Mouse (Mus musculus) embryonic facial prominence, embryonic 12.5 days (tissue): ENCODE results near the gene Patj. TPM values are rescaled to one million over a fixed set of nuclear protein-coding genes. Genes with fewer than 3 reads are reported as not detected.
A peak's percentile ranks its signal among the peaks of the same experiment; 100 is the strongest.
"Not testable (repeated sequence)": the region's sequence is repeated elsewhere in the genome, so short reads cannot be mapped to it uniquely, and the experiment has no call there.

ENCODE experiments used
- ATAC-seq: fragments of 200-750 bp; cut with Nextera tagmentation; 2 replicates; pipeline ENCODE4 v1.8.0; 2017; ENCODE audit not compliant: insufficient number of reproducible peaks, insufficient read depth, low FRiP score, low TSS enrichment
- H3K27ac ChIP-seq: fragments of 300-500 bp; sonication (generic); 2 replicates; pipeline ENCODE4 v1.5.1; 2016; ENCODE audit warnings: mild to moderate bottlenecking
- H3K27me3 ChIP-seq: fragments of 300-500 bp; sonication (generic); 2 replicates; pipeline ENCODE4 v1.6.1; 2016; ENCODE audit warnings: mild to moderate bottlenecking, moderate library complexity
- H3K36me3 ChIP-seq: fragments of 300-500 bp; sonication (generic); 2 replicates; pipeline ENCODE4 v1.6.1; 2016; ENCODE audit warnings: mild to moderate bottlenecking
- H3K4me1 ChIP-seq: fragments of 300-500 bp; sonication (generic); 2 replicates; pipeline ENCODE4 v1.6.1; 2016
- H3K4me2 ChIP-seq: fragments of 300-500 bp; sonication (generic); replicated peaks from 2 replicates; pipeline ENCODE4 v1.6.1; 2016; ENCODE audit warnings: mild to moderate bottlenecking, moderate library complexity
- H3K4me3 ChIP-seq: fragments of 300-500 bp; sonication (generic); 2 replicates; pipeline ENCODE4 v1.5.1; 2016; ENCODE audit warnings: mild to moderate bottlenecking
- H3K9ac ChIP-seq: fragments of 300-500 bp; sonication (generic); 2 replicates; pipeline ENCODE4 v1.6.1; 2016; ENCODE audit warnings: mild to moderate bottlenecking, moderate library complexity
- H3K9me3 ChIP-seq: fragments of 300-500 bp; sonication (generic); 2 replicates; pipeline ENCODE4 v1.6.1; 2016; ENCODE audit warnings: mild to moderate bottlenecking, moderate library complexity
- WGBS: fragments of 180-500 bp; shearing (Covaris S2); methylation state at CpG from one replicate; pipeline ENCODE4 v1.1.7; 2016; 5-methylcytosine and 5-hydroxymethylcytosine counted together
- polyA plus RNA-seq: library from polyadenylated mRNA; unstranded; fragments of >200 nt; fragmentation: Nextera tagmentation; extraction: Ambion mirVana; gene quantifications from 2 replicates; pipeline ENCODE4 v1.2.1, GENCODE M21; 2016

The Patj gene
- polyA plus RNA-seq, 1 experiment from 2014 or later, result 20.8 TPM

GRCm38 (mm10) chr4:98718547-98718917 lies 322.9 kb downstream of the Patj start:
- no peaks in the 10 kb centered on the region for H3K9me3 ChIP-seq
- H3K27me3 ChIP-seq, result no peaks in the 10 kb centered on the region
- H3K27ac ChIP-seq, result no peak overlapping the region
- no peaks in the 10 kb centered on the region for H3K4me1 ChIP-seq
- H3K9ac ChIP-seq, result no peak overlapping the region
- 85% methylated on average over 10 of the region's 10 CpGs for WGBS
- H3K36me3 ChIP-seq, result no peaks in the 10 kb centered on the region
- ATAC-seq, result no peak
- H3K4me2 ChIP-seq, result no peak overlapping the region
- no peak overlapping the region for H3K4me3 ChIP-seq

GRCm38 (mm10) chr4:98722454-98722853 lies 326.9 kb downstream of the Patj start:
- Histone ChIP-seq H3K4me3 (no peak overlapping the region), H3K4me2 (no peak overlapping the region), H3K9ac (no peak overlapping the region), H3K36me3 (no peaks in the 10 kb centered on the region), H3K9me3 (no peaks in the 10 kb centered on the region), H3K27ac (no peak overlapping the region), H3K4me1 (peaks cover 4% of the 10 kb centered on the region), H3K27me3 (peaks cover 12% of the 10 kb centered on the region)
- 9% methylated on average over 8 of the region's 8 CpGs for WGBS
- no peak for ATAC-seq

DNA sequence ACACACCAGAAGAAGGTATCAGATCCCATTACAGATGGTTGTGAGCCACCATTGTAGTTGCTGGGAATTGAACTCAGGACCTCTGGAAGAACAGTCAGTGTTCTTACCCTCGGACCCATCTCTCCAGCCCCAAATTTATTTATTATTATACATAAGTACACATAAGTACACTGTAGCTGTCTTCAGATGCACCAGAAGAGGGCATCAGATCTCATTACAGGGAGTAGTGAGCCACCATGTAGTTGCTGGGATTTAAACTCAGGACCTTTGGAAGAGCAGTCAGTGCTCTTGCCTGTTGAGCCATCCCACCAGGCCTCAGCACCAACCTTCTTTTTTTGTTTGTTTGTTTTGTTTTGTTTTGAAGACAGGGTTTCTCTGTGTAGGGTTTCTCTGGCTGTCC lies 329.1 kb downstream of the Patj start:
- WGBS, result 86% methylated on average over 1 of the region's 1 CpGs
- ATAC-seq, H3K27ac ChIP-seq, H3K4me3 ChIP-seq, H3K4me2 ChIP-seq, H3K9me3 ChIP-seq, H3K36me3 ChIP-seq, H3K9ac ChIP-seq: not testable (repeated sequence)
- H3K4me1 ChIP-seq, result peaks cover 12% of the 10 kb centered on the region
- peaks cover 20% of the 10 kb centered on the region for H3K27me3 ChIP-seq

DNA sequence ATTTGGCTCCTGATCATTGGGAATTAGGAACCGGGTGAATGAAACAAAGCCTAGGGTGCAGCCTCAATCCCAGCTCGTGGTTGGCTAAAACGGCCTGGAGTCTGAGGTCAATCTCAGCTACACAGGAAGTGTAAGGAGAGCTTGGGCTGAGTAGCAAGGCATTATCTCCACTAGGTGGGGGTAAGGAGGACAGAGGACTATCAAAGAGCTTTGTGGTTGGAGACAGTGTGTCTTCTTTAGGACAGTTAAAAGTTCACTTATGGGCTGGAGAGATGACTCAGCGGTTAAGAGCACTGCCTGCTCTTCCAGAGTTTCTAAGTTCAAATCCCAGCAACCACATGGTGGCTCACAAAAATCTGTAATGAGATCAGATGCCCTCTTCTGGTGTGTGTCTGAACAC lies 329.9 kb downstream of the Patj start:
- no peak for ATAC-seq
- Histone ChIP-seq H3K9ac (no peak overlapping the region), H3K4me1 (peaks cover 12% of the 10 kb centered on the region), H3K9me3 (no peaks in the 10 kb centered on the region), H3K36me3 (no peaks in the 10 kb centered on the region), H3K4me3 (no peak overlapping the region), H3K4me2 (no peak overlapping the region), H3K27ac (no peak overlapping the region), H3K27me3 (peaks cover 20% of the 10 kb centered on the region)
- WGBS, result 29% methylated on average over 4 of the region's 4 CpGs

GRCm38 (mm10) chr4:98726590-98727237 lies 331.1 kb downstream of the Patj start, which contains the start of gene L1td1:
L1td1 (plus strand) TSS chr4:98726734.
- peak within 1 kb of the TSS; percentile 42 for H3K4me3 ChIP-seq
- peak within 1 kb of the TSS; percentile 78 for H3K4me2 ChIP-seq
- H3K4me1 ChIP-seq, result peaks cover 12% of the 10 kb centered on the region
- peaks cover 20% of the 10 kb centered on the region for H3K27me3 ChIP-seq
- no peaks in the 10 kb centered on the region for H3K9me3 ChIP-seq
- 0 out of 2 replicates have a peak within 1 kb of the TSS, but pooled peaks have one; percentile 20 for H3K9ac ChIP-seq
- no peak within 1 kb of the TSS for H3K27ac ChIP-seq
- WGBS, result 3% methylated on average over 29 of the region's 29 CpGs
- ATAC-seq, result no peak
- H3K36me3 ChIP-seq, result no peaks in the 10 kb centered on the region

DNA sequence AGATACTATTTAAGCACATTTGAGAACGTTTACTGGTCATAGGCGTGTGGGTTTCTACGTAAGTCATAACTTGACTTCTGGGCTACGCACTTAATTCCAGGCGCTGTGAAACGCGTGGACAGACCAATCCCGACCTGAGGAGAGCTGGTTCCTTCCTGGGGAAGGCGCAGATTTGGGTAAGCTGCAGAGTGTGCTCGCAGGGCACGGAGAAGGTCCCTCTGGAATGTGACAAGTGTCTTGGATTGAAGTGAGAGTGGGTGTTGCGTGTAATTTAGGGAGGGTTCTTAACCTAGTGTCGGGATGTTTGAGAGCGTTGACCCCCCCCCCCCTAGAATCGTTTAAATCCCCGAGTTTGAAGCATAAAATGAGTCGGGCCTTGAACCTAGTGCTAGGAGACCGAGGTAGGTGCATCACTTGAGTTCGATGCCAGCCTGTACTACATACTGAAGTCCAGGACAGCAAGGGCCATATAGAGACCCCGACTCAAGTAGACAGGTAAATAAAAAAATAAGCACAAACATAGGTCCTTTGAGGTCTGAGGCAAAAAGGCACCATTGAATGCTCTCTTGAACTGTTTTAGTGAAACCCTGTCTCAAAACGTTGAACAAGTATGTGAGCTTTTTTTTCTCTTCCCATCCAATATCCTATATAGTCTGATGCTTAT lies 331.8 kb downstream of the Patj start:
- Histone ChIP-seq H3K9ac (0 out of 2 replicates have a peak overlapping the region, but pooled peaks have one; percentile 20), H3K4me3 (peak overlapping the region; percentile 42), H3K27me3 (peaks cover 20% of the 10 kb centered on the region), H3K36me3 (no peaks in the 10 kb centered on the region), H3K4me1 (peaks cover 12% of the 10 kb centered on the region), H3K4me2 (peak overlapping the region; percentile 78), H3K27ac (no peak overlapping the region), H3K9me3 (no peaks in the 10 kb centered on the region)
- 3% methylated on average over 21 of the region's 21 CpGs for WGBS
- no peak for ATAC-seq

GRCm38 (mm10) chr4:98727959-98728347 lies 332.4 kb downstream of the Patj start:
- Histone ChIP-seq H3K4me3 (peak overlapping the region; percentile 42), H3K9me3 (no peaks in the 10 kb centered on the region), H3K27me3 (peaks cover 20% of the 10 kb centered on the region), H3K27ac (no peak overlapping the region), H3K4me1 (peaks cover 12% of the 10 kb centered on the region), H3K36me3 (no peaks in the 10 kb centered on the region), H3K9ac (no peak overlapping the region), H3K4me2 (peak overlapping the region; percentile 78)
- 2% methylated on average over 10 of the region's 10 CpGs for WGBS
- ATAC-seq, result no peak

DNA sequence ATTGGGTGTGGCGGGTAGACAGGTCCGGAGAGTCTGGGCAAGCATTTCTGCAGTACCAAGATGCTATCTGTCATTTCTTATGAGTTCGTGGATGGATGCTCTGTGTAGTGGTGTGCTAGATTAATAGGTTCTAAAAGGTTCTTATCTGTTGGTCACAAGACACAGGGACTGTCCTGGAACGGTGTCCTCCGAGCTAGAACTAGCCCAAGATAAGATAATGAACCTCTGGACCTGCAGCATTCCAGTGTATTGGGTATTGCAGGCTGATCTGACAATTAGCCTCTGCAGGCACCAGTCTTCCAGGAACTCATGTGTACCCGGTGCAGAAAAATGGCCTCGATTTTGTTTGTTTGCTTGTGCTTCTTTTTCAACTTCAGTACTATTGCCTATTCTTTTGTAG lies 333.1 kb downstream of the Patj start:
- H3K4me3 ChIP-seq, result no peak overlapping the region
- peaks cover 20% of the 10 kb centered on the region for H3K27me3 ChIP-seq
- H3K4me1 ChIP-seq, result peaks cover 12% of the 10 kb centered on the region
- no peak overlapping the region for H3K9ac ChIP-seq
- no peaks in the 10 kb centered on the region for H3K36me3 ChIP-seq
- 69% methylated on average over 7 of the region's 7 CpGs for WGBS
- no peaks in the 10 kb centered on the region for H3K9me3 ChIP-seq
- no peak for ATAC-seq
- no peak overlapping the region for H3K4me2 ChIP-seq
- no peak overlapping the region for H3K27ac ChIP-seq

GRCm38 (mm10) chr4:98733660-98734059 lies 338.1 kb downstream of the Patj start:
- ATAC-seq, result no peak
- Histone ChIP-seq H3K4me2 (no peak overlapping the region), H3K4me3 (no peak overlapping the region), H3K4me1 (0 out of 2 replicates have a peak, but pooled peaks cover under 1% of the 10 kb centered on the region), H3K9me3 (no peaks in the 10 kb centered on the region), H3K9ac (no peak overlapping the region), H3K36me3 (no peaks in the 10 kb centered on the region), H3K27ac (no peak overlapping the region), H3K27me3 (no peaks in the 10 kb centered on the region)
- 91% methylated on average over 16 of the region's 16 CpGs for WGBS

DNA sequence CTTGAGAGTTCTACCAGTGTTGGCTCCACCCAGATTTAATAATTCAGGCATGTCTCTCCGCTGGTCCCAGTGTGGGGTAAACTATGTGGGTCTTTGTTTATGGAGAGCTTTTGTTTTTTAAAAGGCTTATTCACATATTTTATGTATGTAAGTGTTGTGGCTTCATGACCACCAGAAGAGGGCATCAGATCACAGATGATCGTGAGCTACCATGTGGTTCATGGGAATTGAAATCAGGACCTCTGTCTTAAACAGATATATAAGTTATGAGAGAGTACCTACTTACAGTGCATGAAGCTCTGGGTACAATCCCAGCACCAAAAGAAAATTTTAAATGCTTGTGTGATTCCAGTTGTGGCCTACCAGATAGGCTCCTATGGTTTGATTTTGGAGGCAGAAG lies 344.2 kb downstream of the Patj start:
- peaks cover 8% of the 10 kb centered on the region for H3K4me1 ChIP-seq
- no peaks in the 10 kb centered on the region for H3K27me3 ChIP-seq
- no peak overlapping the region for H3K9ac ChIP-seq
- 37% methylated on average over 2 of the region's 2 CpGs for WGBS
- no peaks in the 10 kb centered on the region for H3K9me3 ChIP-seq
- no peak overlapping the region for H3K4me2 ChIP-seq
- H3K27ac ChIP-seq, result no peak overlapping the region
- H3K36me3 ChIP-seq, result no peaks in the 10 kb centered on the region
- no peak overlapping the region for H3K4me3 ChIP-seq
- no peak for ATAC-seq

DNA sequence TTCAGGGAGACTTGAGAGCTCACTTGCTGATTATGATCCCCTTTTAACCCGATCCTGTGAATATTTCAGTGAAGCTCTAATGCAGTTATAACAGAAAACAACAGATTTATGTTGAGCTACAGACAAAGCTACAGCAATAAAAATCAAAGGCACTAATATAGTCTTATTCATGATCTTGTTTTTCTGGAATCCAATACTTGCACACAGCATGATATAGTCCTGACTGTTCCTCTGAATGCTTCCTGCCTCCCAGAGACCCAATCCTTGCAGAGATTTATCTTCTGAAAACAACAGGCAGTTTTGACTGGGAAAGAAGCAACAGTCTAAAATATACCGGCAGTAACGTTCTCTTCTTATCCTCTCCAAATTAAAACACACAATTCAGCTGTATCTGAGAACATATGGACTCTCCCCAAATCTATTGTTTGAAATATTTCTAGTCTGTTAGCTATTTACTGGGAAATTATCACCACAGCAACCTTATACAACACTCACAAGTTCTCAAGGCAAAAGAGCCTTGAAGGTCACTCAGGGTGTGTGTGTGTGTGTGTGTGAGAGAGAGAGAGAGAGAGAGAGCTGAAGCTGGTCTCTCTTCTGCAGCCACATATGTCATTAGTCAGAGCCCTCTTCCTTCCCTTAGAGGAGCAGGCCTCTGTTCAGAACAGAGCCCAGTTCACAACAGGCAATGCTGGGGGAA lies 347.8 kb downstream of the Patj start:
- no peaks in the 10 kb centered on the region for H3K27me3 ChIP-seq
- no peak overlapping the region for H3K4me3 ChIP-seq
- no peak overlapping the region for H3K9ac ChIP-seq
- H3K27ac ChIP-seq, result 0 out of 2 replicates have a peak overlapping the region, but pooled peaks have one; percentile 63
- H3K4me1 ChIP-seq, result peaks cover 8% of the 10 kb centered on the region
- H3K9me3 ChIP-seq, result no peaks in the 10 kb centered on the region
- WGBS, result 44% methylated on average over 3 of the region's 3 CpGs
- ATAC-seq, result no peak
- no peaks in the 10 kb centered on the region for H3K36me3 ChIP-seq
- H3K4me2 ChIP-seq, result no peak overlapping the region

DNA sequence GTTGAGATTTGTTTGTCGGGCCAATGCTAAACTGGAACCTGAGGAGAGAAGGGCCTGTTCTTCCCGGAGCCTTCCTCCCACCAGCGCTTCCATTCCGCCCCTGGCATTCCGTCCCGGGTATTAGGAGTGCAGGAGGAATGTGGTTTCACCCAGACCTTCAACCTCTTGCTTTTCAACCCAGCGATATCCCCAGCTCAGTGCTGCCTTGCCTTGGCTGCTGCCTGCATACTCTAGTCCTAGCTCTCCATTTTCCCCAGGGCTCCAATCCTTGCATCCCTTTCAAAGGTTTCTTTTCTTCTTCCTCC lies 348.3 kb downstream of the Patj start:
- H3K9me3 ChIP-seq, result no peaks in the 10 kb centered on the region
- 13% methylated on average over 7 of the region's 7 CpGs for WGBS

More for the DNA sequence above, 348.3 kb downstream of the Patj start:
- Histone ChIP-seq H3K27me3 (no peaks in the 10 kb centered on the region), H3K27ac (no peak overlapping the region), H3K4me3 (no peak overlapping the region), H3K4me2 (no peak overlapping the region), H3K9ac (no peak overlapping the region), H3K36me3 (no peaks in the 10 kb centered on the region), H3K4me1 (peaks cover 8% of the 10 kb centered on the region)
- no peak for ATAC-seq
